Mouse (Mus musculus): ENCODE measurements around the gene Dtx3. TPM values are rescaled to one million over a fixed set of nuclear protein-coding genes. Genes with fewer than 3 reads are reported as not detected.
A peak's percentile ranks its signal among the peaks of the same experiment; 100 is the strongest.
"Not testable (repeated sequence)": the region's sequence is repeated elsewhere in the genome, so short reads cannot be mapped to it uniquely, and the experiment has no call there.

The Dtx3 gene
- polyA plus RNA-seq, 1 experiment from 2014 or later: 72.9 TPM

GRCm38 (mm10) chr10:127198492-127198891, 3.0 kb upstream of the Dtx3 start:
- Histone ChIP-seq H3K9ac (ENCODE audit: low read length) (no peak overlapping the region), H3K27me3 (ENCODE audit: control insufficient read depth, insufficient read depth, low read depth, low read length) (no peaks in the 10 kb centered on the region), H3K27ac (ENCODE audit: low read length) (no peak overlapping the region), H3K4me2 (ENCODE audit: low read depth, low read length) (no peak overlapping the region), H3K9me3 (ENCODE audit: control insufficient read depth, low read length) (no peaks in the 10 kb centered on the region), H3K36me3 (ENCODE audit: control insufficient read depth, insufficient read depth, low read length) (0 out of 2 replicates have a peak, but pooled peaks cover 5% of the 10 kb centered on the region), H3K4me3 (ENCODE audit: low read length) (no peak overlapping the region), H3K4me1 (replicated peaks; ENCODE audit: control insufficient read depth, insufficient read depth, low read length) (peaks cover 8% of the 10 kb centered on the region)
- WGBS: 32% methylated on average over 2 of the region's 2 CpGs
- ATAC-seq (ENCODE audit: low read depth): no peak

GRCm38 (mm10) chr10:127197505-127198110, 2.1 kb upstream of the Dtx3 start:
- Histone ChIP-seq H3K4me2 (ENCODE audit: low read depth, low read length) (no peak overlapping the region), H3K27ac (ENCODE audit: low read length) (no peak overlapping the region), H3K4me1 (replicated peaks; ENCODE audit: control insufficient read depth, insufficient read depth, low read length) (peaks cover 8% of the 10 kb centered on the region), H3K36me3 (ENCODE audit: control insufficient read depth, insufficient read depth, low read length) (0 out of 2 replicates have a peak, but pooled peaks cover 5% of the 10 kb centered on the region), H3K27me3 (ENCODE audit: control insufficient read depth, insufficient read depth, low read depth, low read length) (no peaks in the 10 kb centered on the region), H3K9ac (ENCODE audit: low read length) (no peak overlapping the region), H3K4me3 (ENCODE audit: low read length) (no peak overlapping the region), H3K9me3 (ENCODE audit: control insufficient read depth, low read length) (no peaks in the 10 kb centered on the region)
- ATAC-seq (ENCODE audit: low read depth): no peak
- WGBS: 82% methylated on average over 11 of the region's 11 CpGs

GRCm38 (mm10) chr10:127197104-127197503, 1.6 kb upstream of the Dtx3 start:
- Histone ChIP-seq H3K9ac (ENCODE audit: low read length) (no peak overlapping the region), H3K9me3 (ENCODE audit: control insufficient read depth, low read length) (no peaks in the 10 kb centered on the region), H3K4me2 (ENCODE audit: low read depth, low read length) (no peak overlapping the region), H3K4me1 (replicated peaks; ENCODE audit: control insufficient read depth, insufficient read depth, low read length) (peaks cover 8% of the 10 kb centered on the region), H3K27me3 (ENCODE audit: control insufficient read depth, insufficient read depth, low read depth, low read length) (no peaks in the 10 kb centered on the region), H3K4me3 (ENCODE audit: low read length) (no peak overlapping the region), H3K27ac (ENCODE audit: low read length) (no peak overlapping the region; the same call in 1 of the 2 replicates), H3K36me3 (ENCODE audit: control insufficient read depth, insufficient read depth, low read length) (0 out of 2 replicates have a peak, but pooled peaks cover 7% of the 10 kb centered on the region)
- no peak for ATAC-seq (ENCODE audit: low read depth)
- WGBS: 85% methylated on average over 8 of the region's 8 CpGs

GRCm38 (mm10) chr10:127196392-127196791, 864 bp upstream of the Dtx3 start:
- Histone ChIP-seq H3K27ac (ENCODE audit: low read length) (peak overlapping the region; percentile 94), H3K9ac (ENCODE audit: low read length) (peak overlapping the region; percentile 89), H3K4me2 (ENCODE audit: low read depth, low read length) (peak overlapping the region; percentile 88), H3K4me3 (ENCODE audit: low read length) (peak overlapping the region; percentile 83), H3K4me1 (replicated peaks; ENCODE audit: control insufficient read depth, insufficient read depth, low read length) (peaks cover 10% of the 10 kb centered on the region), H3K36me3 (ENCODE audit: control insufficient read depth, insufficient read depth, low read length) (0 out of 2 replicates have a peak, but pooled peaks cover 6% of the 10 kb centered on the region), H3K27me3 (ENCODE audit: control insufficient read depth, insufficient read depth, low read depth, low read length) (no peaks in the 10 kb centered on the region), H3K9me3 (ENCODE audit: control insufficient read depth, low read length) (no peaks in the 10 kb centered on the region)
- ATAC-seq (ENCODE audit: low read depth): peak; percentile 80
- WGBS: 1% methylated on average over 5 of the region's 5 CpGs

- peak; percentile 53 for ATAC-seq (ENCODE audit: low read depth)
- H3K27ac ChIP-seq (ENCODE audit: low read length): peak overlapping the region; percentile 94
- no peaks in the 10 kb centered on the region for H3K27me3 ChIP-seq (ENCODE audit: control insufficient read depth, insufficient read depth, low read depth, low read length)
- H3K36me3 ChIP-seq (ENCODE audit: control insufficient read depth, insufficient read depth, low read length): 0 out of 2 replicates have a peak, but pooled peaks cover 4% of the 10 kb centered on the region
- peaks cover 25% of the 10 kb centered on the region for H3K4me1 ChIP-seq (replicated peaks; ENCODE audit: control insufficient read depth, insufficient read depth, low read length)
- H3K4me3 ChIP-seq (ENCODE audit: low read length): peak overlapping the region; percentile 83
- peak overlapping the region; percentile 88 for H3K4me2 ChIP-seq (ENCODE audit: low read depth, low read length)
- H3K9me3 ChIP-seq (ENCODE audit: control insufficient read depth, low read length): no peaks in the 10 kb centered on the region
- H3K9ac ChIP-seq (ENCODE audit: low read length): peak overlapping the region; percentile 89
- WGBS: 5% methylated on average over 22 of the region's 22 CpGs
Observed at GRCm38 (mm10) chr10:127194428-127195327, 850 bp downstream of the Dtx3 start.

- Histone ChIP-seq H3K9ac (ENCODE audit: low read length) (no peak overlapping the region), H3K4me2 (ENCODE audit: low read depth, low read length) (no peak overlapping the region), H3K4me3 (ENCODE audit: low read length) (no peak overlapping the region), H3K9me3 (ENCODE audit: control insufficient read depth, low read length) (no peaks in the 10 kb centered on the region), H3K36me3 (ENCODE audit: control insufficient read depth, insufficient read depth, low read length) (0 out of 2 replicates have a peak, but pooled peaks cover 4% of the 10 kb centered on the region), H3K27me3 (ENCODE audit: control insufficient read depth, insufficient read depth, low read depth, low read length) (no peaks in the 10 kb centered on the region; the same call in 1 of the 2 replicates), H3K27ac (ENCODE audit: low read length) (no peak overlapping the region), H3K4me1 (replicated peaks; ENCODE audit: control insufficient read depth, insufficient read depth, low read length) (peaks cover 38% of the 10 kb centered on the region)
- 81% methylated on average over 9 of the region's 9 CpGs for WGBS
- ATAC-seq (ENCODE audit: low read depth): no peak
Observed at GRCm38 (mm10) chr10:127193011-127193410, 2.5 kb downstream of the Dtx3 start.

GRCm38 (mm10) chr10:127192057-127192328, 3.5 kb downstream of the Dtx3 start:
- not testable (repeated sequence) for H3K36me3 ChIP-seq (ENCODE audit: control insufficient read depth, insufficient read depth, low read length); H3K9ac ChIP-seq (ENCODE audit: low read length); H3K27me3 ChIP-seq (ENCODE audit: control insufficient read depth, insufficient read depth, low read depth, low read length); H3K9me3 ChIP-seq (ENCODE audit: control insufficient read depth, low read length); H3K4me3 ChIP-seq (ENCODE audit: low read length); H3K27ac ChIP-seq (ENCODE audit: low read length); H3K4me2 ChIP-seq (ENCODE audit: low read depth, low read length); ATAC-seq (ENCODE audit: low read depth)
- peaks cover 38% of the 10 kb centered on the region for H3K4me1 ChIP-seq (replicated peaks; ENCODE audit: control insufficient read depth, insufficient read depth, low read length)
- 80% methylated on average over 1 of the region's 1 CpGs for WGBS

GRCm38 (mm10) chr10:127191191-127192056, 4.1 kb downstream of the Dtx3 start:
- Histone ChIP-seq H3K27me3 (ENCODE audit: control insufficient read depth, insufficient read depth, low read depth, low read length) (no peaks in the 10 kb centered on the region; the same call in 1 of the 2 replicates), H3K4me3 (ENCODE audit: low read length) (no peak overlapping the region), H3K36me3 (ENCODE audit: control insufficient read depth, insufficient read depth, low read length) (peaks cover 10% of the 10 kb centered on the region), H3K4me1 (replicated peaks; ENCODE audit: control insufficient read depth, insufficient read depth, low read length) (peaks cover 36% of the 10 kb centered on the region), H3K4me2 (ENCODE audit: low read depth, low read length) (no peak overlapping the region), H3K27ac (ENCODE audit: low read length) (no peak overlapping the region), H3K9ac (ENCODE audit: low read length) (no peak overlapping the region), H3K9me3 (ENCODE audit: control insufficient read depth, low read length) (0 out of 2 replicates have a peak, but pooled peaks cover 3% of the 10 kb centered on the region)
- 72% methylated on average over 19 of the region's 19 CpGs for WGBS
- ATAC-seq (ENCODE audit: low read depth): no peak

Measured in lung, embryonic 16.5 days (tissue).